Mouse (Mus musculus) large intestine, adult 2 months (tissue): ENCODE results near the gene Bex4. TPM values are rescaled to one million over a fixed set of nuclear protein-coding genes. Genes with fewer than 3 reads are reported as not detected.

Experiments
- DNase-seq: peaks from one replicate; pipeline ENCODE4 v3.0.0-alpha.2; 2012; ENCODE audit warnings: low read depth, low spot score
- WGBS: fragments of 180-500 bp; shearing (Covaris S2); methylation state at CpG from one replicate; pipeline ENCODE4 v1.1.7; 2018; 5-methylcytosine and 5-hydroxymethylcytosine counted together
- polyA plus RNA-seq: library from polyadenylated mRNA; depleted of rRNA; stranded (reverse); fragments of >200 nt; gene quantifications from 2 replicates; pipeline ENCODE4 v1.2.3, GENCODE M21; 2012; rRNA removed

Gene Bex4
- polyA plus RNA-seq, 1 experiment = 2.9 TPM

DNA sequence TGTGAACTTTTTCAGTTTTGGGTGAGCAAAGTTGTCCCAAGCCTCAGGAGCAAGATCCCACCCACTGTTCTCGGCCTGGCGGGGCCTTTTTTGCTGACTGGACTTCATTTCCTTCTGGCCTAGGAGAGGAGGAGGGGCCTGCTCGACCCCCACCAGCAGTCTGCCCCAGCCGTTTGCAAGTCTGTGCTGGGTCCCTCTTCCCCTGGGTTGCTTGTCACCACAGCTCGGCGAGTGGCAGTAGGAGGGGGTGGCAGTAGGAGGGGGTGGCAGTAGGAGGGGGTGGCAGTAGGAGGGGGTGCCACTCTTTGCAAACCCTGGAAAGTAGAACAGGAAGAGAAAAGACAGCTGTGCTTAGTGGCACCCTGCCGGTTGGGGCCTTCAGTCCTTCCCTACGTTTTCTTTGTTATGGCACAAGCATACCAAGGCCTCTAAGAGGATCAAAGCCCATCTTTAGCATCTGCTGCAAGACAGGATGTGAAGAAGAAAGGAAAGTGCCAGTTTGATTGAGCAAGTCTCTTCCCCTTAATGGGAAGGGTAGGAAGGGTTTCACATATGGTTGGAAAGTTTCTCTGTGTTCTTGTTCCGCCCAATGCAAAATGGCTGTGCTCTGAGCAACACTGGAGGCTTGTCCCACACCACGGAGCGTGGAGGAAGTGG is 42.2 kb downstream of the Bex4 start:
- no peak for DNase-seq

DNA sequence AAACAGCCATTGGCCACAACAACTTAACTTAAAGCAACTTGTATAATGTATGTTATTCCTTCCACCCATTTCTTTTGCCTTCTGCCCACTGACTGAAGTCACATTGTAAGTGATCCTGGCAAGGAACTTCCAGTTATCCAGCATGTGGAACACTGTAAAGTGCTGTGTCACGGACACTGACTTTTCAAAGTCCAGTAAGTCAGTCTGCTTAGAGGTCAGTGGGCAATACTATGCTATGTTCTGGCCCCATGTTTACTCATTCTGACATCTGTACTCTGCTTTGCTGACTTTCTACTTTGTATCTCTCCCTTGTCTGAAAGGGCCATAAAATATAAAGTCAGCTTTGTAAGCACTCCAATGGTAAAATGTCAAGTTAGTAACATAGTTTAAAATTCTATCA is 44.3 kb downstream of the Bex4 start:
- DNase-seq = no peak
- 66% methylated on average over 1 of the region's 1 CpGs for WGBS

More for the DNA sequence above, 42.2 kb downstream of the Bex4 start:
- 45% methylated on average over 11 of the region's 11 CpGs for WGBS

Other genes starting within 250 kb of the Bex4 start
- gene Arxes2, start 145.2 kb upstream of the Bex4 start, polyA plus RNA-seq = 0.89 and 0.90 TPM in 2 replicates
- 0.26 and 0.37 TPM in 2 replicates for gene Arxes1, start 105.6 kb upstream of the Bex4 start, polyA plus RNA-seq
- gene Bex2, start 70.8 kb upstream of the Bex4 start, polyA plus RNA-seq = 1.6 and 2.2 TPM in 2 replicates
- not detected in 2 replicates for gene Nxf3, start 53.7 kb upstream of the Bex4 start, polyA plus RNA-seq
- 2.1 and 5.3 TPM in 2 replicates for gene Tceal8, start 33.3 kb downstream of the Bex4 start, polyA plus RNA-seq
- 0.27 and 0.30 TPM in 2 replicates for gene Tceal5, start 64.9 kb downstream of the Bex4 start, polyA plus RNA-seq
- not detected in 2 replicates for gene Tceal7, start 75.8 kb downstream of the Bex4 start, polyA plus RNA-seq
- gene Bex1, start 76.5 kb downstream of the Bex4 start, polyA plus RNA-seq = 2.8 and 14.6 TPM in 2 replicates
- gene Tceal9, start 106.1 kb downstream of the Bex4 start, polyA plus RNA-seq = 11.0 and 19.8 TPM in 2 replicates
- 24.3 and 39.6 TPM in 2 replicates for gene Bex3, start 131.3 kb downstream of the Bex4 start, polyA plus RNA-seq